Mouse (Mus musculus) lung, postnatal 4 days (tissue): Measurements from ENCODE around the gene Dhps.
"Not testable (repeated sequence)": the region's sequence is repeated elsewhere in the genome, so short reads cannot be mapped to it uniquely, and the experiment has no call there.

ENCODE experiments used
- DNase-seq, 2 experiments: peaks; one replicate each; pipeline ENCODE4 v3.0.0; 2021

The Dhps gene

DNA sequence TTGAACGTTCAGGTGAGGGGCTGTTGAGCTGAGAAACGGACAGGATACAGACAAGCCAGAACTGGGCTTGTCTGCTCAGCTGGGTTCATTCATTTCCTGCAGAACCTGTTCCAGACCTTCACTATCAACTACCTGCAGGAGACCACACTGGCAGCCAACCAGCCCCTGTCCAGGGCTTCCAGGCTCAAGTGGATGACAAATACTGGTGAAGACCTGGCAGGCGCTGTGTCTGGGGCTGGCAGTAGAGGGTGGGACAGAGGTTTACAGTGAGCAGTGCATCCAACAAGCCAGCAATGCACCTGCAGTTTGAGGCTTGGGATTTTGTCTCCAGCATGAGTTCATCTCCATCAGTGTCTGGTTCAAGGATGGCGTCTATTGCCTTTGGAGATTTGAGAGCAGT lies 25.3 kb downstream of the Dhps start:
- DNase-seq, result no peak

DNA sequence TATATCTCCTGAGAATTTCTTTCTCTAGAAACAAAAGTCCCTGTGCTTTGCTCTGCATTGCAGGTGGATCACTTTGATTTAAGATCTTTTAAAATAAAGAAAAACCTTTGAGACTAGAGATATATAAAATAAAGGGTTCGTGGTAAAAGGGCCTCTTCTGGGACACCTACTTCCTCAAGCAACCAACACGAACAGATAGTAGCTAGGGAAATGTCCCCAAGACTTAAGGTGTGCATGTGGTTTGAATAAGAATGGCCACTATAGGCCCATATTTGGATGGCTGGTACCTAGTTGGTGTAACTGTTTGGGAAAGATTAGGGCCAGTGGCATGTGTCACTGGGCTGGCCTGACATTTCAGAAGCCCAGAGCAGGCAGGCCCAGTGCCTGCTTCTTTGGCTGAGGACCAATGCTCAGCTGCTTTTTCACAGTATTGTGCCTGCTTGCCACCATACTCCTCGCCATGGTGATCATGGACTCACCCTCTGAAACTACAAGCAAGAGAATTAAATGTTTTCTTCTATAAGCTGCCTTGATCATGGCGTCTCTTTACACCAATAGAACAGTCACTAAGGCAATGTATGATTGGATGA lies 28.6 kb downstream of the Dhps start:
- no peak for DNase-seq

DNA sequence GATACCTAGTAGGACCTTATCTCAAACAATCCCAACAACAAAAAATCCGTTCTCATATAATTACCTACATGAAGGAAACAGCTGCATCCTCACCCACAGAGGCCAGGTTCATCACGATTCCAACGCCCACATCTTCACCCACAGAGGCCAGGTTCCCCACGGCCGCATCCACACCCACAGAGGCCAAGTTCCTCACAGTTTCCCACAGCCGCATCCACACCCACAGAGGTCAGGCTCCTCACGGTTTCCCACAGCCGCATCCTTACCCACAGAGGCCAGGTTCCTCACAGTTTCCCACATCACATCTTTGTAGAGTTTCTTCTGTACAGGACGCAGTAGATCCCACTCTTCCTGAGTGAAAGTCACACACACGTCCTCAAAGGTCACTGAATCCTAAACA lies 41.7 kb downstream of the Dhps start:
- DNase-seq, result no peak

DNA sequence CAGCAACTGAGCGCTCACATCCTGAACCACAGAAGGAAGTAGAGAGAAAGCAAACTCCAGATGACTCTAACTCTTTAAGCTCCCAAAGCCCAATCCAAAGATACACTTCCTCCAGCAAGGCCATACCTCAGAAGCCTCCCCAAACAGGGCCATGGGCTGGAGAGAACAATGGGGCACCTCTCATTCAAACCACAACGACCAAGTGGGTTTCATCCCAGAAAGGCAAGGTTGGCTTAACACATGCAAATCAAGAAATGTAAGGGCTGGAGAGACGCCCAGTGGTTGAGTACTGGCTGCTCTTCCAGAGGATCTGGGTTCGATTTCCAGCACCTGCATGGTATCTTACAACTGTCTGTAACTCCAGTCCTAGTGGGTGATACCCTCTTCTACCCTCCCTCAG lies 43.9 kb downstream of the Dhps start:
- no peak for DNase-seq

DNA sequence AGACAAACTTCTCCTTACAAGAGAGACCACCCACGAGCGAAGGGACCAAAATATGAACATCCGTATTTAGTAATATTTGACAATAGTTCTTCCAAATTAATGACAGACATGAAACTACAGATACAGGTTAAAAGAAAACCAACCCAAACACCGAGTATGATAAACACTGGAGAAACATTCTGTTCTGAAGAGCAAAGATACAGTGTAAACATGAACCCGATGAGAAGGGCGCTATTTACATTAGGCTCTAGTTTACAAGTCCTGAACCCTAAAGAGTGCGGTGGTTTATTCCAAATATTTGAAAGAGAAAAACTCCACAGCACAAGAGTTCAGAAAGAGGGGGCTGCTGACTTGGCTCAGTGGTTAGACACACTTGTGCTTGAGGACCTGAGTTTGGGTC lies 45.4 kb downstream of the Dhps start:
- DNase-seq, result no peak

DNA sequence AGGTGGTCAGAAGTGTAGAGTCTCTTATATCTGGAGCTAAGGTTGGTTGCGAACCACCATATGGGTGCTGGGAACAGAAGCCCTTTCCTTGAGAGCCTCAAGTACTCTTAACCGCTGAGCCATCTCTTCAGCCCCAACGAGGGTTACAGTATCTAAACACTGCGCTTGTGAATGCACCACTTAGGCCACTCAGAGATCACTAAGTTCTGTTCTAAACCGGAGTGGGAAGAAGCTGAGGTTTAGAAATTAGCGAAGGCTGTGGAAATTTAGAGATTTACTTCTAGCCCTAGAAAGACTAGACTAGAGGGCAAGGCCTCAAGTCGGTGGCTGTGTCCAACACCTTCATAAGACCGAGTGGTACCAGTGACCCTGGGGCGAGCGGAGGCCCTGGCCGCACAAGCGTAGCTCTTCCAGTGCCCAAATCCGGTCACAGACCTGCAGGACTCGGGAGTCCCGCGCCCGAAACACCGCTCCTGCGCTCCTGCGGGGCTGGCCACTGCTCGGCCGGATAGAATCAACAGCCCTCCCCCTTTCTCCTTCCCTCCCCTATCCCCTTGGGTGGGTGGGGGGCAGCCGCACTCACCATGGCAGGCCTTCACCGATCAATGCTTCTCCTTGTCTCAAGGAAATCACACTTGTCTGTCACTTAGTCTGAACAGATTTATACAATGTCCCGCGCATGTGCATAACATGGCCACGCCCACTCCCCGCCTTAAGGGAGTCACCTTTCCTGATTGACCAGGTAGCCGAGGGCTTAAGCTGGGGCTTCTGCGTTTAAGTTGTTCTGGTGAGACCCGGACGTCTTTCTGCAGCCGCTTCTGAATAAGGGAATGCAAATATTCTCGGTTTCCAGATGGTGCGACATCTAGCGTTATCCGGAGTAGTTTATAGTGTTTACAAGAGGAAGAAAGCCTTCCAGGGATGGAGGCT lies 47.8 kb downstream of the Dhps start:
- DNase-seq, result peak; percentile 83 to 86

DNA sequence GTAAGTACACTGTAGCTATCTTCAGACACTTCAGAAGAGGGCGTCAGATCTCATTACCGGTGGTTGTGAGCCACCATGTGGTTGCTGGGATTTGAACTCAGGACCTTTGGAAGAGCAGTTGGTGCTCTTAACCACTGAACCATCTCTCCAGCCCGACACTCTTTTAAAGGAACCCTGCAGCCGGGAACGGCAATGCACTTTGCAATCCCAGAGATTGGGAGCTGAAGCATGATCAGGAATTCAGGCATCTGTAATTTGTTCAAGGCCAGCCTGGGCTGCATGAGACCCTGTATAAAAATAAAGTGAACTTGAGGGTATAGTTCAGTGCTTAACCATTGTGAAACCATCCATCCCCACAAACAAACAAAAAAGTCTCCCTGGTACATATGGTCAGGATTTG lies 48.7 kb downstream of the Dhps start:
- DNase-seq, result not testable (repeated sequence)

DNA sequence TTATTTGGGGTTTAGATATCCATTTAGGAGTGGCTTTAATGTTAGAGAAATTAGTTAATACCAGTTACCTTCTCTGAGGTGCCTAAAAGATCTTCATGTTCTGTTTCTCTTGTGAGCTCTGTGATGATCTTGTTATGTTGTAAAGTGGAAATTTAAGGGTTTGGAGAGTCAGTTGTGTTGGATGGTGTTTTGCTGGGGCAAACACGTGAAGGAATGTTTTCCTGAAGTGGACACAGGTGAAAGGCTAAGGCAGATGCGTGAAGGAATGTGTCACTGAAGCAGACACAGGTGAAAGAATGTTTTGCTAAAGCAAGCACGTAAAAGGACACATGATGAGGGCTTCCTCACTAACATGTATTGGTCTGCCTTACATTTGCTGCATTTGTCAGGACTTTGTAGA lies 51.4 kb downstream of the Dhps start, which contains the start of gene Zfp791:
Zfp791 (minus strand) TSS at position 101 of the 400 bp plus-strand sequence.
- no peak for DNase-seq

DNA sequence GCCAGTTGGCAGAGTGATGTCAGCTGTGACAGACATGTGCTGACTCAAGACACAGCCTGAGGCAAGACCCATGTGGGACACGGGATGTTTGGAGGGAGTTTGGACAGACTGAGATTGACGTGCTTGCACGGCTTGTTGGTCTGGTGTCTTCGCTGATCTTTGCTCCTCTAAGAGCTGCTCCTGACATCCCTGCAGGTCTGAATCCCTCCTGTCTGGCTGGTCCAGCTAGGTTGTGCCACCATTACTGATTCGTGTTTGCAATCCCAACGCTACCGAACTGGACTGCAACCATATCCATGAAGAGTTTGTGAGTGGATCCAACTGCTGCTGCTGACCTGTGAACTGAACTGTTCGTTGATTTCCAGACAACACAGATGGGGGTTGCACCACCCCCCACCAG lies 52.1 kb downstream of the Dhps start:
- no peak for DNase-seq
